Mouse (Mus musculus) limb, embryonic 10.5 days (tissue): ENCODE measurements around the gene Aspm. TPM values are rescaled to one million over a fixed set of nuclear protein-coding genes. Genes with fewer than 3 reads are reported as not detected.

Source experiments
- polyA plus RNA-seq: library from polyadenylated mRNA; unstranded; fragments of >200 nt; fragmentation: Nextera tagmentation; extraction: Ambion mirVana; gene quantifications from 2 replicates; pipeline ENCODE4 v1.2.1, GENCODE M21; 2016

Aspm gene
- polyA plus RNA-seq, 1 experiment from 2014 or later = 22.3 TPM

Other genes with a start within 250 kb of the Aspm start
- gene Crb1, start 77.7 kb upstream of the Aspm start, polyA plus RNA-seq = 0.44 and 0.46 TPM in 2 replicates
- gene Zbtb41, start 32.5 kb upstream of the Aspm start, polyA plus RNA-seq = 8.4 and 11.1 TPM in 2 replicates
- gene F13b, start 46.9 kb downstream of the Aspm start, polyA plus RNA-seq = not detected in 2 replicates
- gene Cfhr1, start 105.5 kb downstream of the Aspm start, polyA plus RNA-seq = not detected in 2 replicates